Mouse (Mus musculus): ENCODE results near the gene Dpf1.

Gene Dpf1

GRCm38 (mm10) chr7:29309749-29310148, 6.0 kb downstream of the Dpf1 start:
- no peak for DNase-seq

- no peak for DNase-seq
Measured at GRCm38 (mm10) chr7:29313051-29313450, 9.3 kb downstream of the Dpf1 start.

- DNase-seq = no peak
Measured at GRCm38 (mm10) chr7:29313572-29314261, 10.0 kb downstream of the Dpf1 start.

GRCm38 (mm10) chr7:29314844-29315628, 11.3 kb downstream of the Dpf1 start:
- no peak for DNase-seq

GRCm38 (mm10) chr7:29316137-29316734, 12.5 kb downstream of the Dpf1 start:
- no peak for DNase-seq

GRCm38 (mm10) chr7:29316976-29317375, 13.2 kb downstream of the Dpf1 start:
- DNase-seq = peak; percentile 66 to 76

- DNase-seq = no peak
Measured at GRCm38 (mm10) chr7:29317558-29317957, 13.8 kb downstream of the Dpf1 start.

- peak in 1 of 2 experiments; percentile 35 for DNase-seq
Measured at GRCm38 (mm10) chr7:29318115-29318911, 14.6 kb downstream of the Dpf1 start.

GRCm38 (mm10) chr7:29319337-29320307, 15.9 kb downstream of the Dpf1 start:
- no peak for DNase-seq

GRCm38 (mm10) chr7:29327087-29327486, 23.3 kb downstream of the Dpf1 start:
- DNase-seq = no peak

- DNase-seq = no peak
Measured at GRCm38 (mm10) chr7:29328984-29329383, 25.2 kb downstream of the Dpf1 start.

GRCm38 (mm10) chr7:29334156-29334555, 30.4 kb downstream of the Dpf1 start:
- no peak for DNase-seq

- DNase-seq = no peak
Measured at GRCm38 (mm10) chr7:29335276-29335675, 31.5 kb downstream of the Dpf1 start.

- DNase-seq = no peak
Measured at GRCm38 (mm10) chr7:29335841-29336671, 32.3 kb downstream of the Dpf1 start.

- DNase-seq = no peak
Measured at GRCm38 (mm10) chr7:29336795-29337319, 33.1 kb downstream of the Dpf1 start.

GRCm38 (mm10) chr7:29337766-29338165, 34.0 kb downstream of the Dpf1 start:
- DNase-seq = no peak

- DNase-seq = no peak
Measured at GRCm38 (mm10) chr7:29338351-29338919, 34.7 kb downstream of the Dpf1 start.

GRCm38 (mm10) chr7:29338984-29339679, 35.4 kb downstream of the Dpf1 start:
- no peak for DNase-seq

GRCm38 (mm10) chr7:29340247-29340646, 36.5 kb downstream of the Dpf1 start:
- no peak for DNase-seq

Data from cerebellum, postnatal 36 days (tissue).